Mouse (Mus musculus): ENCODE measurements at regions not wholly inside any gene's neighbourhood (a gene's known extent, or its start where the extent isn't known, plus 50 kb on each side); places are given as distances from the start of the nearest gene placed in this dataset.
"Not testable (repeated sequence)": the region's sequence is repeated elsewhere in the genome, so short reads cannot be mapped to it uniquely, and the experiment has no call there.

- no peak for DNase-seq (ENCODE audit: low spot score)
These were observed 530.7 kb downstream of the Pdcd6ip start for GRCm38 (mm10) chr9:113177181-113177917.

GRCm38 (mm10) chr9:113171767-113172405, 536.2 kb downstream of the Pdcd6ip start:
- no peak for DNase-seq (ENCODE audit: low spot score)

GRCm38 (mm10) chr9:113162897-113163874, 544.9 kb downstream of the Pdcd6ip start:
- DNase-seq (ENCODE audit: low spot score), result no peak

GRCm38 (mm10) chr9:113160011-113160410, 548.0 kb downstream of the Pdcd6ip start:
- DNase-seq (ENCODE audit: low spot score), result no peak

GRCm38 (mm10) chr9:113158080-113158479, 550.0 kb downstream of the Pdcd6ip start:
- DNase-seq (ENCODE audit: low spot score), result no peak

- DNase-seq (ENCODE audit: low spot score), result no peak
These were observed 550.5 kb downstream of the Pdcd6ip start for GRCm38 (mm10) chr9:113157474-113158076.

GRCm38 (mm10) chr9:113156707-113157106, 551.4 kb downstream of the Pdcd6ip start:
- DNase-seq (ENCODE audit: low spot score), result no peak

- no peak for DNase-seq (ENCODE audit: low spot score)
These were observed 559.0 kb downstream of the Pdcd6ip start for GRCm38 (mm10) chr9:113149084-113149483.

GRCm38 (mm10) chr9:113146571-113146970, 561.5 kb downstream of the Pdcd6ip start:
- DNase-seq (ENCODE audit: low spot score), result no peak

- no peak for DNase-seq (ENCODE audit: low spot score)
These were observed 563.0 kb downstream of the Pdcd6ip start for GRCm38 (mm10) chr9:113145036-113145435.

- DNase-seq (ENCODE audit: low spot score), result no peak
These were observed 573.4 kb downstream of the Pdcd6ip start for GRCm38 (mm10) chr9:113134611-113135010.

GRCm38 (mm10) chr9:113123004-113123692, 584.9 kb downstream of the Pdcd6ip start:
- DNase-seq (ENCODE audit: low spot score), result no peak

GRCm38 (mm10) chr9:113122253-113122749, 585.8 kb downstream of the Pdcd6ip start:
- DNase-seq (ENCODE audit: low spot score), result no peak

GRCm38 (mm10) chr9:113120385-113120784, 587.7 kb downstream of the Pdcd6ip start:
- no peak for DNase-seq (ENCODE audit: low spot score)

GRCm38 (mm10) chr9:113119721-113120120, 588.3 kb downstream of the Pdcd6ip start:
- DNase-seq (ENCODE audit: low spot score), result no peak

- no peak for DNase-seq (ENCODE audit: low spot score)
These were observed 592.5 kb downstream of the Pdcd6ip start for GRCm38 (mm10) chr9:113115576-113115975.

GRCm38 (mm10) chr9:113112753-113113152, 595.3 kb downstream of the Pdcd6ip start:
- DNase-seq (ENCODE audit: low spot score), result no peak

- DNase-seq (ENCODE audit: low spot score), result no peak
These were observed 606.3 kb downstream of the Pdcd6ip start for GRCm38 (mm10) chr9:113101733-113102132.

GRCm38 (mm10) chr9:113100641-113101040, 607.4 kb downstream of the Pdcd6ip start:
- no peak for DNase-seq (ENCODE audit: low spot score)

- DNase-seq (ENCODE audit: low spot score), result not testable (repeated sequence)
These were observed 612.6 kb downstream of the Pdcd6ip start for GRCm38 (mm10) chr9:113095421-113095820.

- no peak for DNase-seq (ENCODE audit: low spot score)
These were observed 614.1 kb downstream of the Pdcd6ip start for GRCm38 (mm10) chr9:113093863-113094390.
